ENCODE assay signal across 8 mouse cellular contexts in the genomic region with DNA sequence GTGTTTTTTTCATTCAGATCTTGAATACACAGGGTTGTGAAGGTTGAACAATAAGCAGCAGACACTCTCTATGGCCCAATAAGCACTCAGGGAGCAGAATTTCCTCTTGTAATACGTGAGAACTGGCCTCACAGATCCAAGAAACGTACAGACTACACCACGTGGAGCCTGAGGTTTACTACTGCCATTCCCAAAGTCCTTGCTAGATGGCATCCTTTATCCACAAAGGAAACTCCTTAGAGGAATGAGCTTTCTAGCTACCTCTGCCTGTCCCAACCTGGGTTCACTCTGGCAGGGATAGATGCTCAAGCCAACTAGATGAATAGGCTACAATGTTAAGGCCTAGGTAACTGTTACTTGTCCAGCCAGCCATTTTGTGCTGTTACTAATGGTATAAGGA. TPM values are rescaled to one million over a fixed set of nuclear protein-coding genes. Genes with fewer than 3 reads are reported as not detected.
DNase-seq lines count a peak whose midpoint lies in the region; ATAC-seq and TF ChIP-seq lines count a peak whose summit lies in the region.

No protein-coding gene starts in this region.

- H3K9ac ChIP-seq in heart, embryonic 11.5 days (ENCODE audit: low read depth, low read length), result no peak overlapping the region
- H3K9ac ChIP-seq in CH12.LX (ENCODE audit: insufficient read depth, low read depth), result no peak overlapping the region

- H3K27ac ChIP-seq in heart, embryonic 11.5 days (ENCODE audit: low read depth, low read length), result no peak overlapping the region
- H3K27ac ChIP-seq in CH12.LX (ENCODE audit: insufficient read depth, low read depth), result peak overlapping the region; percentile 3; the same call in 1 of the 2 replicates

- in situ Hi-C loops in CH12.LX (cut with MboI; ENCODE audit: low pct_ligation_motif_present, low pct_unique_long_range_greater_than_20kb, low sequenced_read_pairs), result no loop called here

- TF ChIP-seq EP300 in CH12.LX (IDR thresholded peaks at IDR 0.05; ENCODE audit: low read length), result 0 out of 2 replicates have a peak, but pooled peaks have one; percentile 23

- no peaks in the 10 kb centered on the region for H3K4me1 ChIP-seq in heart, embryonic 11.5 days (ENCODE audit: control insufficient read depth, insufficient read depth, low read length)
- H3K4me1 ChIP-seq in CH12.LX (ENCODE audit: control insufficient read depth in 1 of 2, insufficient read depth in 2 of 2), result peaks cover 5 to 21% of the 10 kb centered on the region in 2 experiments; a peak in 2 of 4 replicates

- WGBS in heart, embryonic 11.5 days (ENCODE audit: insufficient replicate concordance), result 10% methylated on average over 3 of the region's 3 CpGs

- peak; percentile 72 for TF ChIP-seq RAD21 in CH12.LX (IDR thresholded peaks at IDR 0.05; ENCODE audit: low read depth, low read length)

- dilution Hi-C loops in CH12.LX (cut with MboI; ENCODE audit: extremely low pct_ligation_motif_present, extremely low pct_unique_long_range_greater_than_20kb, low sequenced_read_pairs), result no loop called here

- peak; percentile 44 to 67 for DNase-seq in heart, adult 18-20 months
- peak; percentile 40 for DNase-seq in CH12.LX (ENCODE audit: extremely low read depth)
- peak; percentile 53 for DNase-seq in brain, embryonic 14.5 days (ENCODE audit: low read depth)
- peak; percentile 52 to 57 for DNase-seq in kidney, adult 8-10 months
- DNase-seq in lung, postnatal 25 days (ENCODE audit: low spot score), result peak; percentile 72
- no peak for DNase-seq in urinary bladder, postnatal 4 days (ENCODE audit: low spot score in 2 of 2)
- no peak for DNase-seq in thymus, postnatal 36 days

- no peak overlapping the region for H3K4me2 ChIP-seq in heart, embryonic 11.5 days
- no peak overlapping the region for H3K4me2 ChIP-seq in CH12.LX (ENCODE audit: insufficient read depth, low read depth, poor library complexity, severe bottlenecking)

- H3K79me2 ChIP-seq in CH12.LX (replicated peaks; ENCODE audit: control insufficient read depth, extremely low read depth, insufficient read depth, poor library complexity, severe bottlenecking), result no peaks in the 10 kb centered on the region

- H3K4me3 ChIP-seq in heart, embryonic 11.5 days (ENCODE audit: low read depth, low read length), result no peak overlapping the region
- no peak overlapping the region for H3K4me3 ChIP-seq in CH12.LX (replicated peaks in 1 of 3; ENCODE audit: low read depth in 2 of 3, low read length in 2 of 3, poor library complexity in 1 of 3)

- no peaks in the 10 kb centered on the region for H3K27me3 ChIP-seq in heart, embryonic 11.5 days (ENCODE audit: control insufficient read depth, insufficient read depth, low read length)
- H3K27me3 ChIP-seq in CH12.LX (replicated peaks), result no peaks in the 10 kb centered on the region

- no peaks in the 10 kb centered on the region for H3K9me3 ChIP-seq in heart, embryonic 11.5 days (replicated peaks; ENCODE audit: control insufficient read depth, low read length)
- H3K9me3 ChIP-seq in CH12.LX (replicated peaks; ENCODE audit: low read length), result no peaks in the 10 kb centered on the region

- no peaks in the 10 kb centered on the region for H3K36me3 ChIP-seq in heart, embryonic 11.5 days (ENCODE audit: control insufficient read depth, insufficient read depth, low read length)
- no peaks in the 10 kb centered on the region for H3K36me3 ChIP-seq in CH12.LX (replicated peaks in 1 of 2; ENCODE audit: control insufficient read depth in 1 of 2, insufficient read depth in 1 of 2, low read length in 1 of 2)

- peak; percentile 17 to 69; a peak in 2 of 4 replicates for TF ChIP-seq CTCF in CH12.LX (conservative IDR thresholded peaks at IDR 0.05 in 1 of 2, IDR thresholded peaks at IDR 0.05 in 1 of 2; ENCODE audit: low read depth in 2 of 2, low read length in 2 of 2)
- peak; percentile 48; the same call in 1 of the 2 replicates for TF ChIP-seq CTCF in brain, embryonic 14.5 days (IDR thresholded peaks at IDR 0.05; ENCODE audit: borderline replicate concordance, extremely low read depth, insufficient read depth, insufficient read length)

- ATAC-seq in heart, embryonic 11.5 days (replicated peaks; ENCODE audit: insufficient number of reproducible peaks, low FRiP score, low TSS enrichment), result no peak

- TF ChIP-seq POLR2A in CH12.LX (IDR thresholded peaks at IDR 0.05; ENCODE audit: low read depth, low read length), result no peak
- no peak for TF ChIP-seq POLR2A in brain, embryonic 14.5 days (IDR thresholded peaks at IDR 0.05; ENCODE audit: borderline replicate concordance, extremely low read depth, insufficient read depth, insufficient read length, poor library complexity, severe bottlenecking)

TF ChIP-seq in CH12.LX, 34 proteins besides CTCF, POLR2A, EP300 and RAD21:
- TF ChIP-seq SIN3A (IDR thresholded peaks at IDR 0.05; ENCODE audit: low read length), result peak; percentile 42
- TF ChIP-seq JUN (IDR thresholded peaks at IDR 0.05; ENCODE audit: insufficient read depth, low read depth, low read length), result no peak
- no peak for TF ChIP-seq RCOR1 (conservative IDR thresholded peaks at IDR 0.05; ENCODE audit: low read depth, low read length)
- TF ChIP-seq ZMIZ1 (IDR thresholded peaks at IDR 0.05; ENCODE audit: low read depth, low read length), result no peak
- peak; percentile 19; the same call in 1 of the 2 replicates for TF ChIP-seq JUND (conservative IDR thresholded peaks at IDR 0.05; ENCODE audit: low read depth, low read length)
- TF ChIP-seq USF2 (conservative IDR thresholded peaks at IDR 0.05; ENCODE audit: low read depth, low read length), result no peak
- TF ChIP-seq SMC3 (IDR thresholded peaks at IDR 0.05; ENCODE audit: low read depth, low read length), result peak; percentile 64
- TF ChIP-seq MYC (IDR thresholded peaks at IDR 0.05; ENCODE audit: low read depth, low read length), result peak; percentile 79
- 0 out of 2 replicates have a peak, but pooled peaks have one; percentile 28 for TF ChIP-seq ELF1 (IDR thresholded peaks at IDR 0.05; ENCODE audit: low read depth, low read length)
- peak; percentile 14; the same call in 1 of the 2 replicates for TF ChIP-seq TCF12 (IDR thresholded peaks at IDR 0.05; ENCODE audit: low read depth, low read length)
- peak; percentile 83 for TF ChIP-seq MAX (IDR thresholded peaks at IDR 0.05; ENCODE audit: low read length)

RNA-seq across cellular contexts. Expression of a gene that starts 6.4 kb away (rescaled TPM):
- total RNA-seq in heart, adult 18-20 months (2021), result 10 to 100 TPM; 28.3 to 42.0 TPM
- polyA plus RNA-seq in heart, embryonic 11.5 days (2014; fragmentation: Nextera tagmentation; extraction: Ambion mirVana), result 4.7 and 4.9 TPM in 2 replicates
- total RNA-seq in CH12.LX (2012; rRNA removed) (5.7 and 7.7 TPM in 2 replicates), CH12.LX (2014; rRNA removed) (7.4 and 7.6 TPM in 2 replicates)
- polyA plus RNA-seq in CH12.LX (2012; ENCODE audit: insufficient read length, low read depth), result 11.5 and 12.7 TPM in 2 replicates
- 4.2 and 6.8 TPM in 2 replicates for polyA plus RNA-seq in brain, embryonic 14.5 days (2012; rRNA removed)

RNA-seq across cellular contexts. Expression of a gene that starts 8.8 kb away (rescaled TPM):
- 100 to 1,000 TPM; 412 to 431 TPM for total RNA-seq in heart, adult 18-20 months (2021)
- polyA plus RNA-seq in heart, embryonic 11.5 days (2014; fragmentation: Nextera tagmentation; extraction: Ambion mirVana), result 205 and 208 TPM in 2 replicates
- total RNA-seq in CH12.LX (2012; rRNA removed) (180 and 210 TPM in 2 replicates), CH12.LX (2014; rRNA removed) (414 and 427 TPM in 2 replicates)
- polyA plus RNA-seq in CH12.LX (2012; ENCODE audit: insufficient read length, low read depth), result 230 and 246 TPM in 2 replicates
- polyA plus RNA-seq in brain, embryonic 14.5 days (2012; rRNA removed), result 69.2 and 69.8 TPM in 2 replicates

RNA-seq across cellular contexts. Expression of a gene that starts 21.9 kb away (rescaled TPM):
- 1 to 10 TPM; 7.4 to 9.5 TPM for total RNA-seq in heart, adult 18-20 months (2021)
- polyA plus RNA-seq in heart, embryonic 11.5 days (2014; fragmentation: Nextera tagmentation; extraction: Ambion mirVana), result 6.9 and 7.3 TPM in 2 replicates
- total RNA-seq in CH12.LX (2012; rRNA removed) (1.9 and 2.2 TPM in 2 replicates), CH12.LX (2014; rRNA removed) (3.5 and 3.9 TPM in 2 replicates)
- 3.1 and 3.8 TPM in 2 replicates for polyA plus RNA-seq in CH12.LX (2012; ENCODE audit: insufficient read length, low read depth)
- 7.6 and 9.3 TPM in 2 replicates for polyA plus RNA-seq in brain, embryonic 14.5 days (2012; rRNA removed)

Comparison
In these comparisons a context has a peak if more than half of its experiments do, and no peak if none do; other contexts are left out.
1. DNase-seq: peak in heart, adult 18-20 months (2 of 2), CH12.LX (single experiment), brain, embryonic 14.5 days (single experiment), kidney, adult 8-10 months (2 of 2) and lung, postnatal 25 days (single experiment); none in urinary bladder, postnatal 4 days (0 of 2) and thymus, postnatal 36 days (0 of 2).